Mouse (Mus musculus): ENCODE measurements at regions not wholly inside any gene's neighbourhood (a gene's known extent, or its start where the extent isn't known, plus 50 kb on each side); places are given as distances from the start of the nearest gene placed in this dataset.
A peak's percentile ranks its signal among the peaks of the same experiment; 100 is the strongest.

GRCm38 (mm10) chr12:77698088-77698487 lies 460.2 kb downstream of the Fut8 start:
- no peak overlapping the region for H3K4me2 ChIP-seq (ENCODE audit: low read length)
- 63% methylated on average over 7 of the region's 7 CpGs for WGBS

GRCm38 (mm10) chr12:77699896-77700605 lies 462.1 kb downstream of the Fut8 start:
- Histone ChIP-seq H3K27ac (ENCODE audit: low read depth, low read length) (no peak overlapping the region), H3K4me1 (ENCODE audit: control insufficient read depth, insufficient read depth, low read depth, low read length) (no peaks in the 10 kb centered on the region), H3K4me3 (ENCODE audit: low read length) (no peak overlapping the region), H3K9ac (ENCODE audit: low read depth, low read length) (no peak overlapping the region), H3K27me3 (replicated peaks; ENCODE audit: control insufficient read depth, insufficient read depth, low read length) (no peaks in the 10 kb centered on the region), H3K4me2 (ENCODE audit: low read length) (no peak overlapping the region), H3K36me3 (ENCODE audit: control insufficient read depth, insufficient read depth, low read length) (no peaks in the 10 kb centered on the region), H3K9me3 (ENCODE audit: control insufficient read depth, low read length) (no peaks in the 10 kb centered on the region)
- no peak for ATAC-seq
- 12% methylated on average over 2 of the region's 2 CpGs for WGBS

More at GRCm38 (mm10) chr12:77698088-77698487, 460.2 kb downstream of the Fut8 start:
- no peaks in the 10 kb centered on the region for H3K9me3 ChIP-seq (ENCODE audit: control insufficient read depth, low read length)
- H3K27ac ChIP-seq (ENCODE audit: low read depth, low read length) = no peak overlapping the region
- no peaks in the 10 kb centered on the region for H3K27me3 ChIP-seq (replicated peaks; ENCODE audit: control insufficient read depth, insufficient read depth, low read length)
- no peak overlapping the region for H3K9ac ChIP-seq (ENCODE audit: low read depth, low read length)
- H3K36me3 ChIP-seq (ENCODE audit: control insufficient read depth, insufficient read depth, low read length) = no peaks in the 10 kb centered on the region
- ATAC-seq = 0 out of 2 replicates have a peak, but pooled peaks have one; percentile 42
- H3K4me3 ChIP-seq (ENCODE audit: low read length) = no peak overlapping the region
- H3K4me1 ChIP-seq (ENCODE audit: control insufficient read depth, insufficient read depth, low read depth, low read length) = no peaks in the 10 kb centered on the region

- no peaks in the 10 kb centered on the region for H3K27me3 ChIP-seq (replicated peaks; ENCODE audit: control insufficient read depth, insufficient read depth, low read length)
- 0 out of 2 replicates have a peak, but pooled peaks cover 5% of the 10 kb centered on the region for H3K4me1 ChIP-seq (ENCODE audit: control insufficient read depth, insufficient read depth, low read depth, low read length)
- H3K4me2 ChIP-seq (ENCODE audit: low read length) = no peak overlapping the region
- no peak overlapping the region for H3K4me3 ChIP-seq (ENCODE audit: low read length)
- no peak overlapping the region for H3K27ac ChIP-seq (ENCODE audit: low read depth, low read length)
- no peaks in the 10 kb centered on the region for H3K36me3 ChIP-seq (ENCODE audit: control insufficient read depth, insufficient read depth, low read length)
- ATAC-seq = no peak
- H3K9ac ChIP-seq (ENCODE audit: low read depth, low read length) = no peak overlapping the region
- 72% methylated on average over 7 of the region's 7 CpGs for WGBS
- H3K9me3 ChIP-seq (ENCODE audit: control insufficient read depth, low read length) = no peaks in the 10 kb centered on the region
These were observed 477.6 kb downstream of the Fut8 start for GRCm38 (mm10) chr12:77715506-77715905.

- 0 out of 2 replicates have a peak, but pooled peaks cover 5% of the 10 kb centered on the region for H3K4me1 ChIP-seq (ENCODE audit: control insufficient read depth, insufficient read depth, low read depth, low read length)
- H3K4me2 ChIP-seq (ENCODE audit: low read length) = no peak overlapping the region
- H3K9me3 ChIP-seq (ENCODE audit: control insufficient read depth, low read length) = no peaks in the 10 kb centered on the region
- H3K36me3 ChIP-seq (ENCODE audit: control insufficient read depth, insufficient read depth, low read length) = no peaks in the 10 kb centered on the region
- no peak overlapping the region for H3K9ac ChIP-seq (ENCODE audit: low read depth, low read length)
- H3K27me3 ChIP-seq (replicated peaks; ENCODE audit: control insufficient read depth, insufficient read depth, low read length) = no peaks in the 10 kb centered on the region
- H3K4me3 ChIP-seq (ENCODE audit: low read length) = no peak overlapping the region
- H3K27ac ChIP-seq (ENCODE audit: low read depth, low read length) = no peak overlapping the region
- ATAC-seq = peak; percentile 85
- 5% methylated on average over 2 of the region's 2 CpGs for WGBS
These were observed 478.1 kb downstream of the Fut8 start for GRCm38 (mm10) chr12:77715979-77716378.

- Histone ChIP-seq H3K36me3 (ENCODE audit: control insufficient read depth, insufficient read depth, low read length) (no peaks in the 10 kb centered on the region), H3K9me3 (ENCODE audit: control insufficient read depth, low read length) (no peaks in the 10 kb centered on the region), H3K9ac (ENCODE audit: low read depth, low read length) (no peak overlapping the region), H3K4me3 (ENCODE audit: low read length) (no peak overlapping the region), H3K27ac (ENCODE audit: low read depth, low read length) (no peak overlapping the region), H3K27me3 (replicated peaks; ENCODE audit: control insufficient read depth, insufficient read depth, low read length) (no peaks in the 10 kb centered on the region), H3K4me2 (ENCODE audit: low read length) (no peak overlapping the region), H3K4me1 (ENCODE audit: control insufficient read depth, insufficient read depth, low read depth, low read length) (no peaks in the 10 kb centered on the region)
- no peak for ATAC-seq
- 38% methylated on average over 4 of the region's 4 CpGs for WGBS
These were observed 466.3 kb upstream of the Gm6657 start for GRCm38 (mm10) chr12:77727766-77728165.

GRCm38 (mm10) chr12:77739047-77739760 lies 454.8 kb upstream of the Gm6657 start:
- H3K27me3 ChIP-seq (replicated peaks; ENCODE audit: control insufficient read depth, insufficient read depth, low read length) = no peaks in the 10 kb centered on the region
- no peak overlapping the region for H3K9ac ChIP-seq (ENCODE audit: low read depth, low read length)
- H3K27ac ChIP-seq (ENCODE audit: low read depth, low read length) = peak overlapping the region; percentile 45; the same call in 1 of the 2 replicates
- WGBS = 35% methylated on average over 6 of the region's 6 CpGs
- peak; percentile 93 for ATAC-seq
- H3K4me2 ChIP-seq (ENCODE audit: low read length) = no peak overlapping the region
- H3K4me3 ChIP-seq (ENCODE audit: low read length) = no peak overlapping the region
- no peaks in the 10 kb centered on the region for H3K9me3 ChIP-seq (ENCODE audit: control insufficient read depth, low read length)
- peaks cover 7% of the 10 kb centered on the region for H3K4me1 ChIP-seq (ENCODE audit: control insufficient read depth, insufficient read depth, low read depth, low read length)
- H3K36me3 ChIP-seq (ENCODE audit: control insufficient read depth, insufficient read depth, low read length) = no peaks in the 10 kb centered on the region

GRCm38 (mm10) chr12:77742716-77743115 lies 451.3 kb upstream of the Gm6657 start:
- no peaks in the 10 kb centered on the region for H3K27me3 ChIP-seq (replicated peaks; ENCODE audit: control insufficient read depth, insufficient read depth, low read length)
- H3K4me1 ChIP-seq (ENCODE audit: control insufficient read depth, insufficient read depth, low read depth, low read length) = peaks cover 7% of the 10 kb centered on the region
- peak; percentile 84 for ATAC-seq
- no peaks in the 10 kb centered on the region for H3K9me3 ChIP-seq (ENCODE audit: control insufficient read depth, low read length)
- no peak overlapping the region for H3K27ac ChIP-seq (ENCODE audit: low read depth, low read length)
- no peak overlapping the region for H3K4me2 ChIP-seq (ENCODE audit: low read length)
- H3K9ac ChIP-seq (ENCODE audit: low read depth, low read length) = no peak overlapping the region
- 14% methylated on average over 3 of the region's 3 CpGs for WGBS
- no peaks in the 10 kb centered on the region for H3K36me3 ChIP-seq (ENCODE audit: control insufficient read depth, insufficient read depth, low read length)
- H3K4me3 ChIP-seq (ENCODE audit: low read length) = no peak overlapping the region

GRCm38 (mm10) chr12:77749438-77750007 lies 444.5 kb upstream of the Gm6657 start:
- H3K9ac ChIP-seq (ENCODE audit: low read depth, low read length) = no peak overlapping the region
- no peak overlapping the region for H3K4me2 ChIP-seq (ENCODE audit: low read length)
- H3K27me3 ChIP-seq (replicated peaks; ENCODE audit: control insufficient read depth, insufficient read depth, low read length) = no peaks in the 10 kb centered on the region
- H3K9me3 ChIP-seq (ENCODE audit: control insufficient read depth, low read length) = peaks cover 3% of the 10 kb centered on the region; the same call in 1 of the 2 replicates
- WGBS = 57% methylated on average over 3 of the region's 3 CpGs
- no peaks in the 10 kb centered on the region for H3K36me3 ChIP-seq (ENCODE audit: control insufficient read depth, insufficient read depth, low read length)
- no peak overlapping the region for H3K4me3 ChIP-seq (ENCODE audit: low read length)
- no peak overlapping the region for H3K27ac ChIP-seq (ENCODE audit: low read depth, low read length)
- no peaks in the 10 kb centered on the region for H3K4me1 ChIP-seq (ENCODE audit: control insufficient read depth, insufficient read depth, low read depth, low read length)
- ATAC-seq = peak; percentile 91

- Histone ChIP-seq H3K27ac (ENCODE audit: low read depth, low read length) (no peak overlapping the region), H3K4me2 (ENCODE audit: low read length) (no peak overlapping the region), H3K9ac (ENCODE audit: low read depth, low read length) (no peak overlapping the region), H3K4me3 (ENCODE audit: low read length) (no peak overlapping the region), H3K36me3 (ENCODE audit: control insufficient read depth, insufficient read depth, low read length) (no peaks in the 10 kb centered on the region), H3K4me1 (ENCODE audit: control insufficient read depth, insufficient read depth, low read depth, low read length) (no peaks in the 10 kb centered on the region), H3K27me3 (replicated peaks; ENCODE audit: control insufficient read depth, insufficient read depth, low read length) (no peaks in the 10 kb centered on the region), H3K9me3 (ENCODE audit: control insufficient read depth, low read length) (peaks cover 3% of the 10 kb centered on the region; the same call in 1 of the 2 replicates)
- WGBS = 88% methylated on average over 5 of the region's 5 CpGs
- ATAC-seq = no peak
These were observed 441.9 kb upstream of the Gm6657 start for GRCm38 (mm10) chr12:77752181-77752580.

Measured in hindbrain, embryonic 16.5 days (tissue).